Mouse (Mus musculus) splenic B cell, adult 2 months (primary cell): ENCODE results near the gene Vmn2r10.
"Not testable (repeated sequence)": the region's sequence is repeated elsewhere in the genome, so short reads cannot be mapped to it uniquely, and the experiment has no call there.

Source experiments
- DNase-seq: peaks from one replicate; pipeline ENCODE4 v3.0.0-alpha.2; 2011; ENCODE audit warnings: low read depth, low spot score
- H3K27me3 ChIP-seq: 2 replicates; pipeline ENCODE4 v1.6.1; 2012; ENCODE audit warnings: mild to moderate bottlenecking, low read length, moderate library complexity, mixed read lengths; ENCODE audit not compliant: control insufficient read depth, poor library complexity, insufficient read depth, severe bottlenecking
- H3K36me3 ChIP-seq: 2 replicates; pipeline ENCODE4 v1.6.1; 2012; ENCODE audit warnings: mild to moderate bottlenecking, low read length, moderate library complexity, mixed read lengths; ENCODE audit not compliant: control insufficient read depth, poor library complexity, insufficient read depth, severe bottlenecking

Vmn2r10 gene

GRCm38 (mm10) chr5:109006427-109006826 is at the start of gene Vmn2r10:
Gene Vmn2r10, minus strand, starts transcription at chr5:109006527.
- H3K27me3 ChIP-seq, H3K36me3 ChIP-seq, DNase-seq: not testable (repeated sequence)

- Histone ChIP-seq H3K27me3 (no peaks in the 10 kb centered on the region), H3K36me3 (no peaks in the 10 kb centered on the region)
- DNase-seq = no peak
Measured at GRCm38 (mm10) chr5:109055286-109055685, 49.0 kb upstream of the Vmn2r10 start.

- DNase-seq = no peak
- no peaks in the 10 kb centered on the region for H3K27me3 ChIP-seq
- no peaks in the 10 kb centered on the region for H3K36me3 ChIP-seq
Measured at GRCm38 (mm10) chr5:109032591-109032990, 26.3 kb upstream of the Vmn2r10 start.

- no peak for DNase-seq
- Histone ChIP-seq H3K36me3 (no peaks in the 10 kb centered on the region), H3K27me3 (no peaks in the 10 kb centered on the region)
Measured at GRCm38 (mm10) chr5:108988924-108989323, 17.4 kb downstream of the Vmn2r10 start.
